Mouse (Mus musculus): ENCODE data around the gene Rtca. TPM values are rescaled to one million over a fixed set of nuclear protein-coding genes. Genes with fewer than 3 reads are reported as not detected.

Gene Rtca
- 14.5 TPM for total RNA-seq (2023)

GRCm38 (mm10) chr3:116507772-116508351, at the start of gene Rtca:
Gene Rtca, minus strand, starts transcription at chr3:116508208.

GRCm38 (mm10) chr3:116512904-116513716, 5.1 kb upstream of the Rtca start, which contains the start of gene Dbt:
Gene Dbt, plus strand, starts transcription at chr3:116513070.

Other genes with a start within 250 kb of the Rtca start
- 17.5 TPM for gene Cdc14a, start 84.2 kb downstream of the Rtca start, total RNA-seq (2023)
- gene Dbt, start 4.9 kb upstream of the Rtca start, total RNA-seq (2023), result 13.2 TPM
- gene Lrrc39, start 54.8 kb upstream of the Rtca start, total RNA-seq (2023), result not detected
- 8.6 TPM for gene Sass6, start 86.8 kb upstream of the Rtca start, total RNA-seq (2023)
- gene Trmt13, start 106.4 kb upstream of the Rtca start, total RNA-seq (2023), result 36.5 TPM
- 62.9 TPM for gene Mfsd14a, start 154.5 kb upstream of the Rtca start, total RNA-seq (2023)
- gene Gm43191, start 173.1 kb upstream of the Rtca start, total RNA-seq (2023), result not detected
- 21.5 TPM for gene Slc35a3, start 204.6 kb upstream of the Rtca start, total RNA-seq (2023)